Mouse (Mus musculus) forebrain, embryonic 13.5 days (tissue): Measurements from ENCODE around the gene Atrx. TPM values are rescaled to one million over a fixed set of nuclear protein-coding genes. Genes with fewer than 3 reads are reported as not detected.

Experiments
- ATAC-seq: fragments of 200-750 bp; cut with Nextera tagmentation; 2 replicates; pipeline ENCODE4 v1.8.0; 2017
- H3K27ac ChIP-seq: fragments of 300-500 bp; sonication (generic); 2 replicates; pipeline ENCODE4 v1.5.1; 2015; ENCODE audit warnings: inconsistent platforms, mild to moderate bottlenecking, moderate library complexity
- H3K27me3 ChIP-seq: fragments of 300-500 bp; sonication (generic); 2 replicates; pipeline ENCODE4 v1.6.1; 2015; ENCODE audit warnings: mild to moderate bottlenecking, inconsistent platforms
- H3K36me3 ChIP-seq: fragments of 300-500 bp; sonication (generic); 2 replicates; pipeline ENCODE4 v1.6.1; 2015; ENCODE audit warnings: mild to moderate bottlenecking, inconsistent platforms; ENCODE audit not compliant: poor library complexity, severe bottlenecking
- H3K4me1 ChIP-seq: fragments of 300-500 bp; sonication (generic); 2 replicates; pipeline ENCODE4 v1.6.1; 2015; ENCODE audit warnings: inconsistent platforms
- H3K4me2 ChIP-seq: fragments of 300-500 bp; sonication (generic); 2 replicates; pipeline ENCODE4 v1.6.1; 2015; ENCODE audit warnings: inconsistent platforms, mild to moderate bottlenecking, moderate library complexity
- H3K4me3 ChIP-seq: fragments of 300-500 bp; sonication (generic); 2 replicates; pipeline ENCODE4 v1.5.1; 2015; ENCODE audit warnings: mild to moderate bottlenecking, inconsistent platforms
- H3K9ac ChIP-seq: fragments of 300-500 bp; sonication (generic); 2 replicates; pipeline ENCODE4 v1.6.1; 2015; ENCODE audit warnings: mild to moderate bottlenecking, inconsistent platforms
- H3K9me3 ChIP-seq: fragments of 300-500 bp; sonication (generic); replicated peaks from 2 replicates; pipeline ENCODE4 v1.6.1; 2016; ENCODE audit warnings: inconsistent platforms
- WGBS: fragments of 180-500 bp; shearing (Covaris S2); methylation state at CpG from one replicate; pipeline ENCODE4 v1.1.7; 2015; 5-methylcytosine and 5-hydroxymethylcytosine counted together
- polyA plus RNA-seq: library from polyadenylated mRNA; unstranded; fragments of >200 nt; fragmentation: Nextera tagmentation; extraction: Ambion mirVana; gene quantifications from 2 replicates; pipeline ENCODE4 v1.2.1, GENCODE M21; 2015

Atrx gene
- polyA plus RNA-seq, 1 experiment from 2014 or later, result 268 TPM

GRCm38 (mm10) chrX:105765005-105765706, 164.0 kb downstream of the Atrx start:
- peaks cover 13% of the 10 kb centered on the region for H3K4me1 ChIP-seq
- H3K27me3 ChIP-seq, result peaks cover 50% of the 10 kb centered on the region
- H3K36me3 ChIP-seq, result no peaks in the 10 kb centered on the region
- WGBS, result 22% methylated on average over 22 of the region's 36 CpGs
- H3K9me3 ChIP-seq, result no peaks in the 10 kb centered on the region; the same call in 1 of the 2 replicates
- H3K4me3 ChIP-seq, result peak overlapping the region; percentile 42
- no peak for ATAC-seq
- no peak overlapping the region for H3K27ac ChIP-seq
- H3K9ac ChIP-seq, result no peak overlapping the region
- peak overlapping the region; percentile 68 for H3K4me2 ChIP-seq

GRCm38 (mm10) chrX:105764162-105765004, 164.8 kb downstream of the Atrx start, which contains the start of gene Fgf16:
Gene Fgf16, plus strand, starts transcription at chrX:105764279.
- WGBS, result 16% methylated on average over 36 of the region's 86 CpGs
- H3K27ac ChIP-seq, result no peak within 1 kb of the TSS
- peak within 1 kb of the TSS; percentile 42 for H3K4me3 ChIP-seq
- ATAC-seq, result peak; percentile 46
- peaks cover 50% of the 10 kb centered on the region for H3K27me3 ChIP-seq
- H3K9me3 ChIP-seq, result no peaks in the 10 kb centered on the region; the same call in 1 of the 2 replicates
- H3K9ac ChIP-seq, result peak within 1 kb of the TSS; percentile 51
- peaks cover 13% of the 10 kb centered on the region for H3K4me1 ChIP-seq
- H3K4me2 ChIP-seq, result peak within 1 kb of the TSS; percentile 68
- H3K36me3 ChIP-seq, result no peaks in the 10 kb centered on the region

GRCm38 (mm10) chrX:105763612-105764011, 165.6 kb downstream of the Atrx start:
- Histone ChIP-seq H3K4me2 (peak overlapping the region; percentile 68), H3K9me3 (no peaks in the 10 kb centered on the region; the same call in 1 of the 2 replicates), H3K9ac (peak overlapping the region; percentile 51; the same call in 1 of the 2 replicates), H3K4me1 (peaks cover 13% of the 10 kb centered on the region), H3K27ac (no peak overlapping the region), H3K4me3 (peak overlapping the region; percentile 42), H3K36me3 (no peaks in the 10 kb centered on the region), H3K27me3 (peaks cover 50% of the 10 kb centered on the region)
- WGBS, result 12% methylated on average over 20 of the region's 20 CpGs
- ATAC-seq, result peak; percentile 60

GRCm38 (mm10) chrX:105762847-105763527, 166.2 kb downstream of the Atrx start:
- peak; percentile 22; the same call in 1 of the 2 replicates for ATAC-seq
- Histone ChIP-seq H3K4me3 (peak overlapping the region; percentile 42), H3K36me3 (no peaks in the 10 kb centered on the region), H3K27me3 (peaks cover 46% of the 10 kb centered on the region), H3K27ac (no peak overlapping the region), H3K9me3 (no peaks in the 10 kb centered on the region; the same call in 1 of the 2 replicates), H3K9ac (no peak overlapping the region), H3K4me2 (peak overlapping the region; percentile 68), H3K4me1 (peaks cover 13% of the 10 kb centered on the region)
- WGBS, result 16% methylated on average over 23 of the region's 23 CpGs

Other genes starting within 250 kb of the Atrx start
- gene Fgf16, start 165.1 kb downstream of the Atrx start, polyA plus RNA-seq, result not detected in 2 replicates
- gene Magt1, start 82.5 kb upstream of the Atrx start, polyA plus RNA-seq, result 27.0 and 29.4 TPM in 2 replicates
- gene Cox7b, start 86.3 kb upstream of the Atrx start, polyA plus RNA-seq, result 331 and 363 TPM in 2 replicates
- 16.4 and 17.3 TPM in 2 replicates for gene Atp7a, start 97.9 kb upstream of the Atrx start, polyA plus RNA-seq
- gene Tlr13, start 213.8 kb upstream of the Atrx start, polyA plus RNA-seq, result 0.09 and 0.11 TPM in 2 replicates